Mouse (Mus musculus): ENCODE measurements around the gene Srl. TPM values are rescaled to one million over a fixed set of nuclear protein-coding genes. Genes with fewer than 3 reads are reported as not detected.

Gene Srl
- polyA plus RNA-seq (2012; rRNA removed) = 28.7 and 32.2 TPM in 2 replicates

GRCm38 (mm10) chr16:4541501-4542198 is at the start of gene Srl:
Gene Srl (minus strand): TSS chr16:4541816.

GRCm38 (mm10) chr16:4559715-4560144 is 18.1 kb upstream of the Srl start, which contains the start of gene Tfap4:
Gene Tfap4 (minus strand): TSS chr16:4559854.

Other genes starting within 250 kb of the Srl start
- 8.0 and 8.5 TPM in 2 replicates for gene Adcy9, start 121.3 kb downstream of the Srl start, polyA plus RNA-seq (2012; rRNA removed)
- 10.4 and 14.4 TPM in 2 replicates for gene Tfap4, start 18.0 kb upstream of the Srl start, polyA plus RNA-seq (2012; rRNA removed)
- gene Glis2, start 52.9 kb upstream of the Srl start, polyA plus RNA-seq (2012; rRNA removed) = 26.6 and 28.7 TPM in 2 replicates
- gene Pam16, start 83.2 kb upstream of the Srl start, polyA plus RNA-seq (2012; rRNA removed) = 142 and 153 TPM in 2 replicates
- 4.6 and 7.2 TPM in 2 replicates for gene Vasn, start 98.1 kb upstream of the Srl start, polyA plus RNA-seq (2012; rRNA removed)
- 30.2 and 30.7 TPM in 2 replicates for gene Dnaja3, start 98.2 kb upstream of the Srl start, polyA plus RNA-seq (2012; rRNA removed)
- gene Coro7, start 138.0 kb upstream of the Srl start, polyA plus RNA-seq (2012; rRNA removed) = 74.9 and 85.8 TPM in 2 replicates
- 63.9 and 70.2 TPM in 2 replicates for gene Nmral1, start 177.5 kb upstream of the Srl start, polyA plus RNA-seq (2012; rRNA removed)
- 69.5 and 71.9 TPM in 2 replicates for gene Hmox2, start 184.5 kb upstream of the Srl start, polyA plus RNA-seq (2012; rRNA removed)
- gene Cdip1, start 248.5 kb upstream of the Srl start, polyA plus RNA-seq (2012; rRNA removed) = 99.1 and 101 TPM in 2 replicates